Mouse (Mus musculus): Measurements from ENCODE around the gene Slc8a2.

Slc8a2 gene

GRCm38 (mm10) chr7:16174597-16175541 lies 45.2 kb downstream of the Slc8a2 start, which contains the start of gene Meis3:
Gene Meis3, plus strand, starts transcription at chr7:16175090.
- ChIA-PET POLR2A (interaction anchor here (0.5 to 1.5 kb wide), 23 partner anchors 9 to 889 kb away, joined by 3 to 5 read pairs (median 4); partner anchors contain the start of genes Napa (in 2 of the 4), Bicra (in 1 of the 4), Inafm1 (in 1 of the 4) and Kptn (in 1 of the 4)), CTCF (interaction anchor here (0.6 to 2.3 kb wide), 55 partner anchors 9 to 455 kb away, joined by 3 to 17 read pairs (median 4); partner anchors contain the start of genes Ehd2 (in 2 of the 4), Napa (in 2 of the 4) and Inafm1 (in 1 of the 4))

GRCm38 (mm10) chr7:16175542-16175931 lies 45.9 kb downstream of the Slc8a2 start:
- POLR2A ChIA-PET = interaction anchor here (0.6 to 1.5 kb wide), 17 partner anchors 12 to 888 kb away, joined by 3 to 5 read pairs (median 4); partner anchors contain the start of genes Kptn (in 2 of the 4), Napa (in 2 of the 4), Bicra (in 1 of the 4) and Inafm1 (in 1 of the 4)
- CTCF ChIA-PET = interaction anchor here (0.6 to 2.3 kb wide), 40 partner anchors 8 to 454 kb away, joined by 3 to 16 read pairs (median 4); partner anchors contain the start of genes Ehd2 (in 2 of the 4) and Napa (in 2 of the 4)

GRCm38 (mm10) chr7:16178114-16178513 lies 48.5 kb downstream of the Slc8a2 start:
- POLR2A ChIA-PET = interaction anchor here in 1 of 4 experiments (1.0 kb wide), 3 partner anchors 10 to 144 kb away, joined by 3 read pairs; partner anchors contain the start of gene Napa

GRCm38 (mm10) chr7:16183663-16184062 lies 54.0 kb downstream of the Slc8a2 start:
- CTCF ChIA-PET = interaction anchor here in 3 of 4 experiments (0.6 to 1.9 kb wide), 8 partner anchors 9 to 211 kb away, joined by 3 to 8 read pairs (median 4); partner anchors contain the start of gene Meis3 (in 2 of the 3)
- POLR2A ChIA-PET = interaction anchor here (0.8 to 1.6 kb wide), 4 partner anchors 9 to 187 kb away, joined by 3 to 4 read pairs (median 4); partner anchors contain the start of gene Meis3 (in 2 of the 4)

More at GRCm38 (mm10) chr7:16178114-16178513, 48.5 kb downstream of the Slc8a2 start:
- CTCF ChIA-PET = interaction anchor here in 1 of 4 experiments (1.2 kb wide), 1 partner anchor 211 kb away, joined by 3 read pairs; the partner anchor contains the start of gene Ehd2

GRCm38 (mm10) chr7:16187494-16187893 lies 57.9 kb downstream of the Slc8a2 start:
- ChIA-PET POLR2A (interaction anchor here in 1 of 4 experiments (1.4 kb wide), 1 partner anchor 8 kb away, joined by 4 read pairs; no protein-coding TSS in a partner anchor), CTCF (interaction anchor here (0.5 to 1.7 kb wide), 9 partner anchors 10 to 284 kb away, joined by 3 to 14 read pairs (median 4); partner anchors contain the start of gene Meis3 (in 1 of the 4))

GRCm38 (mm10) chr7:16192315-16192714 lies 62.7 kb downstream of the Slc8a2 start:
- CTCF ChIA-PET = interaction anchor here in 3 of 4 experiments (0.6 to 2.4 kb wide), 9 partner anchors 10 to 102 kb away, joined by 3 to 14 read pairs (median 6); no protein-coding TSS in a partner anchor
- POLR2A ChIA-PET = interaction anchor here in 2 of 4 experiments (0.6 to 1.1 kb wide), 4 partner anchors 25 to 139 kb away, joined by 3 to 11 read pairs (median 4); no protein-coding TSS in a partner anchor

GRCm38 (mm10) chr7:16193702-16194101 lies 64.1 kb downstream of the Slc8a2 start:
- POLR2A ChIA-PET = interaction anchor here in 2 of 4 experiments (0.6 to 1.6 kb wide), 4 partner anchors 10 to 152 kb away, joined by 3 to 7 read pairs (median 4); no protein-coding TSS in a partner anchor
- CTCF ChIA-PET = interaction anchor here (0.6 to 2.4 kb wide), 9 partner anchors 8 to 232 kb away, joined by 3 to 14 read pairs (median 3); no protein-coding TSS in a partner anchor

- CTCF ChIA-PET = interaction anchor here in 2 of 4 experiments (0.6 to 1.0 kb wide), 3 partner anchors 66 to 268 kb away, joined by 3 to 6 read pairs (median 3); no protein-coding TSS in a partner anchor
- POLR2A ChIA-PET = interaction anchor here in 1 of 4 experiments (0.6 kb wide), 1 partner anchor 9 kb away, joined by 3 read pairs; no protein-coding TSS in a partner anchor
Observed at GRCm38 (mm10) chr7:16196616-16197015, 67.0 kb downstream of the Slc8a2 start.

GRCm38 (mm10) chr7:16197166-16197565 lies 67.5 kb downstream of the Slc8a2 start:
- POLR2A ChIA-PET = interaction anchor here in 1 of 4 experiments (0.6 kb wide), 1 partner anchor 8 kb away, joined by 3 read pairs; no protein-coding TSS in a partner anchor
- CTCF ChIA-PET = interaction anchor here in 2 of 4 experiments (0.6 to 1.0 kb wide), 2 partner anchors 66 to 268 kb away, joined by 3 to 6 read pairs; no protein-coding TSS in a partner anchor

- ChIA-PET POLR2A (interaction anchor here in 1 of 4 experiments (0.6 kb wide), 1 partner anchor 64 kb away, joined by 3 read pairs; no protein-coding TSS in a partner anchor), CTCF (interaction anchor here in 2 of 4 experiments (0.6 to 1.8 kb wide), 3 partner anchors 14 to 64 kb away, joined by 3 to 12 read pairs (median 7); partner anchors contain the start of gene Meis3 (in 1 of the 2))
Observed at GRCm38 (mm10) chr7:16198540-16198939, 68.9 kb downstream of the Slc8a2 start.

- ChIA-PET CTCF (interaction anchor here in 3 of 4 experiments (0.6 to 1.1 kb wide), 5 partner anchors 26 to 225 kb away, joined by 3 to 8 read pairs (median 5); partner anchors contain the start of gene Meis3 (in 1 of the 3)), POLR2A (interaction anchor here in 1 of 4 experiments (1.0 to 1.3 kb wide), 3 partner anchors 12 to 72 kb away, joined by 3 to 5 read pairs (median 3); partner anchors contain the start of gene Slc8a2)
Observed at GRCm38 (mm10) chr7:16201136-16201535, 71.5 kb downstream of the Slc8a2 start.

- POLR2A ChIA-PET = interaction anchor here in 2 of 4 experiments (0.5 to 1.0 kb wide), 2 partner anchors 20 to 28 kb away, joined by 3 to 5 read pairs; no protein-coding TSS in a partner anchor
- CTCF ChIA-PET = interaction anchor here in 3 of 4 experiments (0.7 to 1.4 kb wide), 4 partner anchors 60 to 260 kb away, joined by 3 to 9 read pairs (median 3); partner anchors contain the start of gene Inafm1 (in 1 of the 3)
Observed at GRCm38 (mm10) chr7:16202756-16203504, 73.3 kb downstream of the Slc8a2 start.

GRCm38 (mm10) chr7:16203505-16203903 lies 73.9 kb downstream of the Slc8a2 start:
- POLR2A ChIA-PET = interaction anchor here in 1 of 4 experiments (0.5 kb wide), 1 partner anchor 19 kb away, joined by 5 read pairs; no protein-coding TSS in a partner anchor
- CTCF ChIA-PET = interaction anchor here (0.6 to 1.0 kb wide), 6 partner anchors 29 to 228 kb away, joined by 3 to 4 read pairs (median 3); partner anchors contain the start of gene Meis3 (in 1 of the 4)

- ChIA-PET CTCF (interaction anchor here (0.5 to 1.5 kb wide), 10 partner anchors 9 to 257 kb away, joined by 3 to 17 read pairs (median 4); partner anchors contain the start of gene Meis3 (in 1 of the 4)), POLR2A (interaction anchor here in 1 of 4 experiments (0.5 kb wide), 1 partner anchor 8 kb away, joined by 3 read pairs; no protein-coding TSS in a partner anchor)
Observed at GRCm38 (mm10) chr7:16204791-16205190, 75.2 kb downstream of the Slc8a2 start.

GRCm38 (mm10) chr7:16207076-16207475 lies 77.5 kb downstream of the Slc8a2 start:
- POLR2A ChIA-PET = no interaction called here
- CTCF ChIA-PET = interaction anchor here in 2 of 4 experiments (0.5 to 1.2 kb wide), 3 partner anchors 14 to 56 kb away, joined by 3 read pairs; no protein-coding TSS in a partner anchor

GRCm38 (mm10) chr7:16207496-16207895 lies 77.9 kb downstream of the Slc8a2 start:
- ChIA-PET CTCF (interaction anchor here in 1 of 4 experiments (0.9 to 1.2 kb wide), 2 partner anchors 19 to 55 kb away, joined by 3 read pairs; no protein-coding TSS in a partner anchor), POLR2A (no interaction called here)
